Mouse (Mus musculus) hindbrain, embryonic 12.5 days (tissue): ENCODE measurements around the gene Atp6v0e. TPM values are rescaled to one million over a fixed set of nuclear protein-coding genes. Genes with fewer than 3 reads are reported as not detected.
A peak's percentile ranks its signal among the peaks of the same experiment; 100 is the strongest.

Source experiments
- ATAC-seq: fragments of 200-750 bp; cut with Nextera tagmentation; 2 replicates; pipeline ENCODE4 v1.8.0; 2017; ENCODE audit warnings: moderate TSS enrichment; ENCODE audit not compliant: low FRiP score
- H3K27ac ChIP-seq: fragments of 300-500 bp; sonication (generic); 2 replicates; pipeline ENCODE4 v1.5.1; 2016; ENCODE audit warnings: mild to moderate bottlenecking
- H3K27me3 ChIP-seq: fragments of 300-500 bp; sonication (generic); 2 replicates; pipeline ENCODE4 v1.6.1; 2016; ENCODE audit warnings: mild to moderate bottlenecking
- H3K36me3 ChIP-seq: fragments of 300-500 bp; sonication (generic); 2 replicates; pipeline ENCODE4 v1.6.1; 2016; ENCODE audit warnings: mild to moderate bottlenecking
- H3K4me1 ChIP-seq: fragments of 300-500 bp; sonication (generic); 2 replicates; pipeline ENCODE4 v1.6.1; 2016
- H3K4me2 ChIP-seq: fragments of 300-500 bp; sonication (generic); replicated peaks from 2 replicates; pipeline ENCODE4 v1.6.1; 2016; ENCODE audit warnings: mild to moderate bottlenecking
- H3K4me3 ChIP-seq: fragments of 300-500 bp; sonication (generic); 2 replicates; pipeline ENCODE4 v1.5.1; 2016; ENCODE audit warnings: mild to moderate bottlenecking
- H3K9ac ChIP-seq: fragments of 300-500 bp; sonication (generic); 2 replicates; pipeline ENCODE4 v1.6.1; 2016; ENCODE audit warnings: mild to moderate bottlenecking, moderate library complexity
- H3K9me3 ChIP-seq: fragments of 300-500 bp; sonication (generic); replicated peaks from 2 replicates; pipeline ENCODE4 v1.6.1; 2016; ENCODE audit warnings: mild to moderate bottlenecking
- WGBS: fragments of 180-500 bp; shearing (Covaris S2); methylation state at CpG from one replicate; pipeline ENCODE4 v1.1.7; 2016; 5-methylcytosine and 5-hydroxymethylcytosine counted together
- polyA plus RNA-seq: library from polyadenylated mRNA; unstranded; fragments of >200 nt; fragmentation: Nextera tagmentation; extraction: Ambion mirVana; gene quantifications from 2 replicates; pipeline ENCODE4 v1.2.1, GENCODE M21; 2016

Gene Atp6v0e
- polyA plus RNA-seq, 1 experiment from 2014 or later = 111 TPM

DNA sequence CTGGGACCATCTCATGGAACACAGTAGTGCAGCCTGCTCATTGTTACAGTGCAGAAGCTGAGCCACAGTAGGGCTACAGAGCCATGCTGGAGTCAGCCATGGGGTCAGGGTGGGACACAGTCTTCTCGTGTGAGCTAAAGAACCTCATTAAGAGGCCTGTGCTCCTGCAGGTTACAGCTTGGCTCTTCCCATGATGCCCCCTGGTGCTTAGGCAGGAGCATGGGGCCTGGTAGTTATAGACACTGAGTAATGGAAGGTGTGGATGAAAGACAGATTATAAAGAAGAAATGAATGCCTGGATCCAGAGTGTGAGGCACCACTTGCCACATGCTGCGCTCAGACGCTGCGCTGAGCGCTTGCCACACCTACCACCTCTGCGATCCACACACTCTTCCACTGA is 34.6 kb upstream of the Atp6v0e start:
- Histone ChIP-seq H3K9me3 (no peaks in the 10 kb centered on the region), H3K9ac (no peak overlapping the region), H3K4me3 (no peak overlapping the region), H3K36me3 (peaks cover 86% of the 10 kb centered on the region), H3K27ac (no peak overlapping the region), H3K4me2 (no peak overlapping the region), H3K27me3 (no peaks in the 10 kb centered on the region), H3K4me1 (no peaks in the 10 kb centered on the region)
- no peak for ATAC-seq
- WGBS = 91% methylated on average over 6 of the region's 6 CpGs

DNA sequence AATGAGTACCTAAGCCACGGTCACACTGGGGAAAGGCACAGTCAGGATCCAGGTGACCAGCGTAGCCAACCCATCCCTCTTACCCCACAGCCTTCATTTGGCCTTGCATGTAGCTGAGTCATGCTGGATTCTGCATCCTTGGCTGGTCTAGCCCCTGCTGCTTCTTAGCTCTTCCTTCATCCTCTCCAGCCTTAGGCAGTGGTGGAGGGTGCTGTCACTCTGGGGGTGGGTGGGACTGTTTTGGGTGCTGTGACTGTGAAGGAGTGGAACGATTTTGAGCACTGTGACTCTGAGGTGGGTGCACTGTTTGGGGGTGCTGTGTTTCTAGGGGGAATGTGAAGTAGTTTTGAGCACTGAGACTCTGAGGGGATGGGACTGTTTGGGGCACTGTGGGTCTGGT is 34.1 kb upstream of the Atp6v0e start:
- Histone ChIP-seq H3K27ac (no peak overlapping the region), H3K27me3 (no peaks in the 10 kb centered on the region), H3K4me3 (no peak overlapping the region), H3K4me1 (no peaks in the 10 kb centered on the region), H3K4me2 (no peak overlapping the region), H3K36me3 (peaks cover 86% of the 10 kb centered on the region), H3K9me3 (no peaks in the 10 kb centered on the region), H3K9ac (no peak overlapping the region)
- WGBS = 99% methylated on average over 3 of the region's 3 CpGs
- no peak for ATAC-seq

DNA sequence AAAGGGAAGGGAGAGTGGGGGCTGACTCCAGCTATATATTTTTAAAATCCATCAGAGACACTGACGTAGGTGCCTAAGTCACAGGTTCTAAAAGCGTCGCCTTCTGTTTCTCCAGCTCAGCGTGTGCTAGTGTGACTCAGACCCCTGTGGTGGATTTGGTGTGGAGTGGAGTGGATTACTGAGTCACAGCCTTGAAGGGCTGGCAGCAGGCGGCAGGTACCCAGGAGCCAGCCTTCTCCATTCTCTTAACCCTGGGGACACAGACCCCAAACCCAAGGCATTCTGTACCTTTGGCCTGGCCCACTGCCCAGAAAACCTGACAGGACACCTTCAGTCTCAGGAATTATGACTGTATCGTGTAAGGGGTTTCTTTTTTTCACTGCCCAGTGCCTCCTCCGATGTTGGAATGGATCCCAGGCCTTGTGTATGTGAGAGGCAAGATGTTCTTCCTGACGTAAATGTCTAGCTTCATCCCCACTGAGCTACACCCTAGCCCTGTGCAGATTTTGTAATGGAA is 31.2 kb upstream of the Atp6v0e start:
- H3K9ac ChIP-seq = no peak overlapping the region
- no peaks in the 10 kb centered on the region for H3K4me1 ChIP-seq
- H3K27me3 ChIP-seq = no peaks in the 10 kb centered on the region
- ATAC-seq = no peak
- H3K36me3 ChIP-seq = peaks cover 88% of the 10 kb centered on the region
- H3K9me3 ChIP-seq = no peaks in the 10 kb centered on the region
- no peak overlapping the region for H3K27ac ChIP-seq
- no peak overlapping the region for H3K4me2 ChIP-seq
- WGBS = 90% methylated on average over 8 of the region's 8 CpGs
- no peak overlapping the region for H3K4me3 ChIP-seq

DNA sequence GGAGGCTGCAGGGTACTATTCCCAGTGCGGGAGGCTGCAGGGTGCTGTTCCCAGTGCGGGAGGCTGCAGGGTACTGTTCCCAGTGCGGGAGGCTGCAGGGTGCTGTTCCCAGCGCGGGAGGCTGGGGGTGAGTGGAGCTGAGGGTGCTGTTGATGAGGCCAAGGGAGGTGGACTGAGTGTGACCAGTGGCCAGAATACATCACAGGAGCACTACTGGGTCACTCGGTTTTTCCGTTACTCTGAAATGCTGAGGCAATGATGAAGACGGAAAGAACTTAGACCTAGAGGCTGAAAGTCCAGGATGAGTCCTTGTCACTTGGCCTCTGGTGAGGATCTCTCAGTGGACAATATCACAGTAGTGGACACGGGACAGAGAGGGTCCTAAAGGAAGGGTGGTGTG is 29.8 kb upstream of the Atp6v0e start:
- no peak for ATAC-seq
- Histone ChIP-seq H3K36me3 (peaks cover 78% of the 10 kb centered on the region), H3K9me3 (no peaks in the 10 kb centered on the region), H3K9ac (no peak overlapping the region), H3K4me1 (no peaks in the 10 kb centered on the region), H3K4me2 (no peak overlapping the region), H3K27ac (no peak overlapping the region), H3K27me3 (no peaks in the 10 kb centered on the region), H3K4me3 (no peak overlapping the region)
- WGBS = 96% methylated on average over 9 of the region's 9 CpGs

DNA sequence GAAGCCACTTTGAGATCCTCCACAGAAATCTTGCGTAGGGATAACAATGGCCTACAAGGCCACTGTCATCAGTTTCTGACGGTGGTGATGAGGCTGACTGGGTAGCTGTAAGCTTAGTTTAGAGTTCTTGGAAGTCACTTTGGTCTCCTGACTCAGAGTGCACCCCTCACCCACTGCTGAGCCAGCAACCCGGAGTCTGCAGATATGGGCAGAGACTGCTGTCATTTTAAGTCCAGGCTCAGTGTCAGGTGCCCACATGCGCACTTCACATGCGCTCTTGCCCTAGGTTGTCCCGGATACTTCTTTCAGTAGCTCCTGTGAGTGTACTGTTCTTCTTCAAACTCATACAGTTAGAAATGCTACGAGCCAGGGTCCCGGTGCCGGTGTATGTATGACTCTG is 29.1 kb upstream of the Atp6v0e start:
- no peak overlapping the region for H3K9ac ChIP-seq
- H3K9me3 ChIP-seq = no peaks in the 10 kb centered on the region
- ATAC-seq = no peak
- no peak overlapping the region for H3K27ac ChIP-seq
- H3K4me3 ChIP-seq = no peak overlapping the region
- no peaks in the 10 kb centered on the region for H3K4me1 ChIP-seq
- H3K36me3 ChIP-seq = peaks cover 73% of the 10 kb centered on the region
- no peaks in the 10 kb centered on the region for H3K27me3 ChIP-seq
- H3K4me2 ChIP-seq = no peak overlapping the region
- WGBS = 97% methylated on average over 9 of the region's 9 CpGs

DNA sequence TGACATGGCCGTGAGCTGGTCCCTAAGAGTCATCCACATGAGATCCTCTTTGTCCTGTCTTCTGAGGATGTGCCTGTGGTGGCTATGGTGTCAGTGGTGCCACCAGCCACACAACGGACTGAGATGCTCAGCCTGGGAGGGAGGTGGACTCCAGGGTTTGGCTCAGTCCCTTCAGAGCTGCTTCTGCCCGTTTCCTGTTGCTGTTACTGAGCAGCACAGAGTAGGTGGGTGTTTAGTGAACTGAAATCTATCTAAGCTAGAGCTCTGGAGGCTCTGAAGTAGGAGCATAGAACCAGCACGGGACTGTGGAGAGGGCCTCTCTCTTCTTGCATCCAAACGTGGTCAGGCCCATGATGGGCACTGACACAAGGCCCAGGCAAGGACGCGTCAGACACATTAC is 28.5 kb upstream of the Atp6v0e start:
- ATAC-seq = no peak
- no peaks in the 10 kb centered on the region for H3K27me3 ChIP-seq
- no peak overlapping the region for H3K27ac ChIP-seq
- no peaks in the 10 kb centered on the region for H3K4me1 ChIP-seq
- no peak overlapping the region for H3K4me3 ChIP-seq
- H3K9me3 ChIP-seq = no peaks in the 10 kb centered on the region
- peaks cover 74% of the 10 kb centered on the region for H3K36me3 ChIP-seq
- H3K4me2 ChIP-seq = no peak overlapping the region
- no peak overlapping the region for H3K9ac ChIP-seq
- WGBS = 94% methylated on average over 7 of the region's 7 CpGs

DNA sequence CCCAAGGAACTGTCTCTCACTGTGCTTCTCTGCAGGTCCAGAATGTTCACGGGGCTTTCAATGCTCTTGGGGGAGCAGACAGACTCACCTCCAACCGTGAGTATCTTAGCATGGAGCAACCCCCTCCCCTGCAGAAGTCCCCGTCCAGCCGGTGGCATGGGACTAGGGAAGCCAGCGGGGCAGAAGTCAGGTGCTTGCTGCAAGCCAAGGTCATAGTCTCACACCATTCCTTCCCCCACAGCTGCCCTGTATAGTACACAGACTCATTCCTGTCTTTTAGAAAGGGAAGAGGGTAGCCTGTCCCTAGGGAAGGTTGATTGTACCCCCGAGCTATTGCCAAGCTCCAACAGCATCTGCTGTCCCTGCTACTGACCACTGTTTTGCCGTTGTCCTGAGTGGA is 27.1 kb upstream of the Atp6v0e start:
- Histone ChIP-seq H3K9ac (no peak overlapping the region), H3K9me3 (no peaks in the 10 kb centered on the region), H3K27me3 (no peaks in the 10 kb centered on the region), H3K4me2 (no peak overlapping the region), H3K36me3 (peaks cover 72% of the 10 kb centered on the region), H3K4me3 (no peak overlapping the region), H3K27ac (no peak overlapping the region), H3K4me1 (no peaks in the 10 kb centered on the region)
- WGBS = 91% methylated on average over 7 of the region's 7 CpGs
- no peak for ATAC-seq

DNA sequence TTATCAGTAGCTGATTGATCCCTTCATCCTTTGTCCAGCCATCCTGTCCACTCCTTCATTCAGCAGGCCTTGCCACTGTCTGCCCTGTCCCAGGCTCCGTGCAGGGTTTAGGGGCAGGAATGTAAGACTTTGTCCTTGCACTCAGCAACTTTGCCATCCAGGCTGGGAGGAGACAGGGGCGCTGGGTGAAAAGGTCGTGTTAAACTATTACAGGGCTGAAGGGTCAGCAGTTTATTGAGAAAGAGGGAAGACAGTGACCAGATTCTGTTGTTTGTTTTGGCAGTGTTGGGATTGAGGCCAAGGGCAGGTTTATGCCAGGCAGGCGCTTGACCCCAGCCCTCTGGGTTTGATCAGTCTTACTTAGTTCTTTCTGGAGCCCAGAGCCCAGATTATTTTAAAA is 25.2 kb upstream of the Atp6v0e start:
- ATAC-seq = no peak
- H3K36me3 ChIP-seq = peaks cover 75% of the 10 kb centered on the region
- no peak overlapping the region for H3K27ac ChIP-seq
- H3K9me3 ChIP-seq = no peaks in the 10 kb centered on the region
- H3K4me3 ChIP-seq = no peak overlapping the region
- no peak overlapping the region for H3K4me2 ChIP-seq
- H3K4me1 ChIP-seq = no peaks in the 10 kb centered on the region
- 67% methylated on average over 4 of the region's 4 CpGs for WGBS
- no peak overlapping the region for H3K9ac ChIP-seq
- H3K27me3 ChIP-seq = no peaks in the 10 kb centered on the region

DNA sequence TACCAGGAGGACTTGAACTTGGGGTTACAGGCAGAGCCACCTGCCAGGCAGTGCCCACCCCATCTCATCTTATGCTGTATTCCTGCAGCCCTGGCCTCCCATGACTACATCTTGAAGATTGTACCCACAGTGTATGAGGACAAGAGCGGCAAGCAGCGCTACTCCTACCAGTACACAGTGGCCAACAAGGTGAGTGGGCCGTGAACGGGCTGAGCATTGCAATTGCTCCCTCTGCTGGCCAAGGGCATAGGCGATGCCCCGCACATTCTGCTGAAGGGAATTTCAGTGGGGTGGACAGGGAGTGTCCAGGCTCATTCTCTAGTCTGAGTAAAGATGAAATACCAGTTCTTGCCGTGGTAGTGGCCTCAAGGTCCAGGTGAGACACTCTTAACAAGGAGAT is 24.4 kb upstream of the Atp6v0e start:
- no peak overlapping the region for H3K27ac ChIP-seq
- no peak overlapping the region for H3K4me3 ChIP-seq
- WGBS = 40% methylated on average over 7 of the region's 7 CpGs
- H3K4me1 ChIP-seq = no peaks in the 10 kb centered on the region; the same call in 1 of the 2 replicates
- H3K36me3 ChIP-seq = peaks cover 80% of the 10 kb centered on the region
- H3K9ac ChIP-seq = no peak overlapping the region
- 0 out of 2 replicates have a peak, but pooled peaks have one; percentile 38 for ATAC-seq
- no peaks in the 10 kb centered on the region for H3K27me3 ChIP-seq
- no peak overlapping the region for H3K4me2 ChIP-seq
- no peaks in the 10 kb centered on the region for H3K9me3 ChIP-seq

DNA sequence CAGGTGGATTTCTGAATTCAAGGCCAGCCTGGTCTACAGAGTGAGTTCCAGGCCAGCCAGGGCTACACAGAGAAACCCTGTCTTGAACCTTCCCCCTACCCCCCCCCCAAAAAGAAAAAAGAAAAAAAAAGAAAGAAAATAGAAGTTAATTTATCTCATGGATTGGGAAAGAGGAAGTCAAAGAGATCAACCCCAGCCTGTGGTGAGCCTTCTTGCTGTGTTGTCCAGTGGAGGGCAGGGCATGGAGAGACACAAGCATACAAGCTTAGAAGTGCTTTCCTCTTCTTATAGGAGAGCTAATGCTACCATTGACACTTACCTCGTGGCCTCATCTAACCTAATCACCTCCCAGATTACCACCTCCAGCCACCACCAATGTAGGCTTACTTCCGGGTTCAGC is 23.2 kb upstream of the Atp6v0e start:
- H3K27me3 ChIP-seq = no peaks in the 10 kb centered on the region
- H3K4me3 ChIP-seq = no peak overlapping the region
- peaks cover 80% of the 10 kb centered on the region for H3K36me3 ChIP-seq
- H3K9me3 ChIP-seq = no peaks in the 10 kb centered on the region
- ATAC-seq = no peak
- H3K9ac ChIP-seq = no peak overlapping the region
- H3K27ac ChIP-seq = no peak overlapping the region
- 100% methylated on average over 2 of the region's 2 CpGs for WGBS
- peaks cover 8% of the 10 kb centered on the region for H3K4me1 ChIP-seq
- H3K4me2 ChIP-seq = no peak overlapping the region

DNA sequence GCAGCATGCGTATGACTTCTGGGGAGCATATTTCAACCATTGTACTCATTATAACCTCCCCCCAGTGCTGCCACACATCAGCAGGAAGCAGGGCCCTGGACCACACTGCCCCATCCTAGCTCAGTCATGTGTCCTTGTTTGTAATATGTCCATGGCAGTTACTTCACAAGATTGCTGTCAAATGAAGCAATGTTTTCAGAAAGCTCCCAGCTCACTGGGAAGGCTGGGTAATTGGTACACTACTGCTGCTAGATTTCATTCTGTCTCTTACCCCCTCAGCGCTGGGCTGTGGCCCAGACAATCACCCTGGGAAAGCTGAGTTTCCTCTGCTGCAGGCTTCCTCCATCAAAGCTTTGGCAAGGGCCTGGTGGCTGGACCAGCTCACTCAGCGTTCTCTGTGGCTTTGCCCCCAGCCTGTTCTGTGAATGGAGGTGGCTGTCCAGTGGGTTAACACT is 22.7 kb upstream of the Atp6v0e start:
- Histone ChIP-seq H3K27ac (no peak overlapping the region), H3K4me3 (no peak overlapping the region)

DNA sequence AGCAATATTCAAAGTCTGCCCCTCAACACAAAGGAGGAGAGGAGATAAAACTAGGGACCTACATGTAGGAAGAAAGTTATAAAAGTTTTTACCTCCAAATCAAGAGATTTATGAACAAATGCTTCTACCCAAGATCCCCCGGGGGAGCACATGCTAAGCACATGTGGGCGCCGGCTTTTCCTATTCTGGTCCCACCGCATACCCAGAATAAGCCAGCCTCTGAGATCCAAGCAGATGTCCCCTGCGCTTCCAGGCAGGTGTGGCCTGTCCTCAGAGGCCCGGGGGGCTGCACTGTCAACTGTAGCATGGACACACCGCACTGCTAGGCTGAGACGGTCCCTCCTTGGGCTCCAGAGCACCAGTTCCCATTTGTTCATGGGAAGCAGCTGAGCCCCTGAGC is 19.6 kb upstream of the Atp6v0e start:
- Histone ChIP-seq H3K4me1 (peaks cover 14% of the 10 kb centered on the region), H3K4me3 (no peak overlapping the region), H3K4me2 (no peak overlapping the region), H3K9me3 (no peaks in the 10 kb centered on the region), H3K36me3 (peaks cover 85% of the 10 kb centered on the region), H3K27ac (no peak overlapping the region), H3K27me3 (no peaks in the 10 kb centered on the region), H3K9ac (no peak overlapping the region)
- WGBS = 94% methylated on average over 8 of the region's 8 CpGs
- ATAC-seq = no peak

More for the DNA sequence above, 22.7 kb upstream of the Atp6v0e start:
- 99% methylated on average over 3 of the region's 3 CpGs for WGBS
- no peaks in the 10 kb centered on the region for H3K9me3 ChIP-seq
- H3K36me3 ChIP-seq = peaks cover 79% of the 10 kb centered on the region
- H3K9ac ChIP-seq = no peak overlapping the region
- no peaks in the 10 kb centered on the region for H3K27me3 ChIP-seq
- peaks cover 12% of the 10 kb centered on the region for H3K4me1 ChIP-seq
- no peak overlapping the region for H3K4me2 ChIP-seq
- no peak for ATAC-seq

DNA sequence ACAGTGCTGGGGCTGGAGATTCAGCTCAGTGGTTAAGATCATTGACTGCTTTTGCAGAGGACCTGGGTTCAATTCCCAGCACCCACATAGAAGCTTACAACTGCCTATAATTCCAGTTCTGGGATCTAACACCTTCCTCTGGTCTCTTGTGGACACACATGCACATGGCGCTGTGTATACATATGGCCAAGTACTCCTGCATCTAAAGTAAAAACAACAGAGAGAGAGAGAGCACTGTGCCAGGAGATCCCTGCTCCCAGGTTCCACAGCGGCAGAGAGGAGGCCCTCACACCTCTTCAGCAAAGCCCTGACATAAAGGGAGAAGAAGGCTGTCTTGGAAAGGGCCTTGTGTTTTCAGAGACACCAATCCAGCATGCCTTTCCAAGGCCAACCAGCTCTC is 19.0 kb upstream of the Atp6v0e start:
- no peak for ATAC-seq
- peaks cover 85% of the 10 kb centered on the region for H3K36me3 ChIP-seq
- H3K4me1 ChIP-seq = peaks cover 14% of the 10 kb centered on the region
- H3K27ac ChIP-seq = peak overlapping the region; percentile 73
- H3K27me3 ChIP-seq = no peaks in the 10 kb centered on the region
- no peak overlapping the region for H3K4me3 ChIP-seq
- H3K4me2 ChIP-seq = no peak overlapping the region
- H3K9ac ChIP-seq = no peak overlapping the region
- no peaks in the 10 kb centered on the region for H3K9me3 ChIP-seq
- WGBS = 100% methylated on average over 2 of the region's 2 CpGs
